Mouse (Mus musculus) thymus, postnatal 36 days (tissue): ENCODE results near the gene Nxpe4.
A peak's percentile ranks its signal among the peaks of the same experiment; 100 is the strongest.
"Not testable (repeated sequence)": the region's sequence is repeated elsewhere in the genome, so short reads cannot be mapped to it uniquely, and the experiment has no call there.

ENCODE experiments used
- DNase-seq, 2 experiments: peaks; one replicate each; pipeline ENCODE4 v3.0.0; 2022; ENCODE audit warnings: mixed read lengths in 2 of 2

The Nxpe4 gene

DNA sequence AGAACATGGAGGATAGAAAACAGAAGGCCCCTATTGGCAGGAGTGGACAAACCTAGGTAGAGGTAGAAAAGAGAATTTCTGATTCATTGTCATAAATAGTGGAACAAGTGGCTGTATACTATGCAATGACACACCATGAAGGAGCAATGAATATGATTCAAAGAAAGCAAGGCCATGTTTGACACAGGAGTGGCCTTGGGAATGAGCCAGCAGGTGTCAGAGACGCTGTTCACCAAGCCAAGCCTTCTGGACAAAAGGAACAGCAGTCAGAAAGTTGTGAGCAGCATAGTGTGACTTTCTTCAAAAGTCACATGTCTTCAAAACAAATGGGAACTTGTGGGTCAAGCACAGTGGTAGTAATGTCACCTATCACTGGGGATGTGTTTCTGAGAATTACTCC lies 80.0 kb downstream of the Nxpe4 start:
- DNase-seq = no peak

DNA sequence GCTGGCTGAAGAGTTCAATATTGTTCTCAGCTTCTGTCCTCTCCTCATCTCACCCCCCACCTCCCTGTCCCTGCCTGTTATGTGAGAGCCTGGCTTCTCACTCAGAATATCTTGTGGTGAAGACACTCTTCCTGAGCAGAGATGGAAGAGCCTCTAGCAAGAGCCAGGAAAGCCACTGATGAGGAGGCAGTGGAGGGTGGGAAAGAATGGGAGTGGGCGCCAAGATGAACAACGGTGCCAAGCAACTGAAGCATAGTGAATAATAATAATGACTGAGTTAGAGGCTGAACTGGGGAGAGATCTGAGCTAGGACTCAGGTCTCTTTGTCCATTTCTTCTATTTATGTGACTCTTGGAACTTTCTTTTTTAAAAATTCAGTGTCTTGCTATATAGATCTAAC lies 80.9 kb downstream of the Nxpe4 start:
- no peak for DNase-seq

DNA sequence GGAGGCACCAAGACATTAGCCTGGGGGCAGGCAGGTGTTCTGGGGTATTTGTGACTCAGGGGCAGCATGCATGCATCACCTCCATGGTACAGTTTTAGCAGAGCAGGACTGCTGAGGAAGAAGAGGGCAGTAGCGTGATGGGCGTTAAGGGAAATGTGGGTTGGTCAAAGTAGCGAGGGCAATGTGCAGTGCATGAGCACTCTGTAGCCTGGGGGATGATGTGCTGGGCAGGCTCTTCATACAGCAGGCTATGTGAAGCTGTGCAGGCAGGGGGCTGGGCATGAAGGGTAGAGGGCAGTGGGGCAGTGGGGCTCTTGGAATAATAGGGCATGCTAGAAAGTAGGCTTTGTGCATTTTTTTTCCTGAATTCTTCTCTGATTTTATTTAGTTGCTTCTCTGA lies 82.4 kb downstream of the Nxpe4 start:
- DNase-seq = no peak

DNA sequence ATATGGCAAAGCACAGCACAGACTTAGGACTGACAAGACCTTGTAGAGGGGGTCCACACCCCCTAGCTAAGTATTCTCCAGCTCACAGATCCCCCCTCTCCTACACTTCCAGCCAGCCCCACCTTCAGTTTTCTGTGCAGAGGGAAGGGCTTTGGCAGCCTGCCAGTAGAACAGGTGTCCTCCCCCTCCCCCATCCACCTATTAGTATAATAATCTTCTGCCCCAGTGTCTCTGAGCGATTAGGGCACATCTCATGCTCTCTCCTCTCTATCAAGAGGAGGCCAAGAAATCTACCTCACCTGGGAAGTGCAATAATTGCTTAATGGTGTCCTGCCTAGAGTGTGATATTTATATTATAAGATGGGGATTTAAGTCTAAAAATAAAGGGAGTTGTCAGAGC lies 83.7 kb downstream of the Nxpe4 start:
- no peak for DNase-seq

DNA sequence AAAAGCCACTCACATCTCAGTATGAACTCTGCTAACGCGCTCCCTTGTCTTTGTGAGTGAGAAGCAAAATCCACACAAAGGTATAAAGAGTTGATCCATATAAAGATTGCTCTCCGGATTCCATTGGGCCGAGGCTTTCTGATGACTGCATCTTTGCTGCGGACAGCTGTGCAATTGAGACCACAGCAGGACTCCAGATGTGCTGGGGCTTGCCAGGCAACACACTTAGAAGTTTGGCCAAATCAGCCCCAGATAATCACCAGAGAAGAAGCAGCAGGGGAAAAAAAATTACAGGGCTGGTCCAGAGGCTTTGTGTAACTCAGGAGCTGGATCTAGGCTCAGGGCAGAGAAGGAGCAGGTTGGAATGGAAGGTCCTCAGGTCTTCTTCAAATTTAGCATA lies 85.5 kb downstream of the Nxpe4 start:
- no peak for DNase-seq

DNA sequence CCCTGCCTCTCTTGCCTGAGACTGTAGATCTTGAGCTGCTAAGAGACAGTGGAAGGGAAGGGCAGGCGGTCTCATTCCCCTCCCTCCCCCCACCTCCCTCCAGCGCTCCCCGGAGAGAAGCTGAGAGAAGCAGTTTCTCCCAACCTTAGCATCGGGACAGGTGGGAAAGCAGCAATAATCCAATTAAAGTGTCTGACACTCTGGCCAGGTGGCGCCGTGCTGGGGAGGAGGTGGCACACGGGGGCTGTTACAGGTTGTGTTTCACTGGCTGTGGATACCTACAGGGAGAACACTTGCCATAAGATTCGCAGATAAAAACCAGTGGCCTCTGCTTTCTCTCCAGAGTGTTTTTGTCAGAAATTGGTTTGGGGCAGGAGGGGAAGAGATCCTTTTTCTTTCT lies 90.4 kb downstream of the Nxpe4 start:
- no peak for DNase-seq

DNA sequence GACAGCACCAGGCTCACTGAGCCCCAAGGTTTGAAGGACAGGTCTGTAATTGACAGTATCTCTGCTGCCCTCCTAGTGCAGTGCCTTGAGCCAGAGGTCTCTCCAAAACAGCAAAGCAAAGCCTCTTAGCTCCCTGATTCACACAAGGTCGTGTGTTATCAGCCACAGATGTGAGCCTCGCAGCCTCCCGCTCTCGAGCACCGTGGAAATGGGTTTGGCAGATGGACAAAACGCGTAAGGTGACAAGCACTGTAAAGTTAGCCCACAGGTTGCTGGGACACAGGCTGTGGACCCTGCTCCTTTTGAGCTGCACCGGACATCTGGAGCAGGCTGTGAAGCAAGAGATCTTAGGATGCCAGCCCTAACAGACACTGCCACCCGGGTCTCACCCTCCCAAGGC lies 95.2 kb downstream of the Nxpe4 start:
- no peak for DNase-seq

DNA sequence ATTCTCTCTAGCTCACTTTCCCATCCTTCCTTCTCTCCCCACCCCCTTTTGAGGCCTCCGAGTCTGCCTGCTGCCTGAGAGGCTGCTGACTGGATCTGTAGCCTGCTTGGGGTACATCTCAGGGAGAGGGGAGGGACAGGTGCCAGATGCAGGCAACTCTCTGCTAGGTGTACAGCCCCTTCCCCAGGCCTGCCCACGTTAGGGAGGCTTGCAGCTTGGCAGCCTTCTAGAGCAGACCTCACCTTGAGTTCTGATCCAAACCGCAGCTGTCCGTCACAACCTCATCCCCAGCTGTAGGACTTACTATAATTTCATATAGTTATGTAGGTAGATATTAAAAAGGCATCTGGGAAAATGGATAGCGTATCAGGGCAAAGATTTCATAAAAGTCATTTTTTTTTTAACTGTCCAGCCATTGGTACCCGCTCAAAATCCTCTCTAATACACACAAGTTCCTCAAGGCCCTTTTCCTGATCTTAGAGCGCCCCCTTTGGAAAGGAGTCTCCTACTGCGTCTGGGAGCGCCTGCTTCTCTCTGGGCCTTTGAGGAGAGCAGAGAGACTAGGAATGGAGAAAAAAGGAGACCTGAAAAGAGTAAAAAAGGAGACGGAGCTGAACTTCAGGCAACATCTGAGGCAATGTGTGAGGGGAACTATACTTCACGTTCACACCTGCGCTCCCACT lies 96.1 kb downstream of the Nxpe4 start:
- DNase-seq = no peak

DNA sequence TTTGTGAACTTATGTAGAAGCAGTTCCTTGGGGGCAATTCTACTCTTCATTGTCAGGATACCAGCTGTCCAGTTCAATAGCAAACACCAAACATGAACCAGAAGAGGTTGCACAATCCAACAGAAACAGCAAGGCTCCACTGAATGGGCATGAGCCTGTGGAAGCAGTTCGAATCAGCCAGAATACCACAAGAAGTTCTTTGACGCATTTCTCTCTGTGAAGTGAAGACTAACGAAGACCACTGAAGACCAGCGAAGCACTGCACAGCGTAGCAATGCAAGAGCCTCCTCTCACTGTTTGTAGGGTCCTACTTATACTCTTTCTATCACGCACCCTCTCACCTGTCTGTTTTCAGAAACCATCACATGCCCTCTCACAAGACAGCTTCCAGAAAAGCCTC lies 102.8 kb downstream of the Nxpe4 start:
- DNase-seq = no peak

DNA sequence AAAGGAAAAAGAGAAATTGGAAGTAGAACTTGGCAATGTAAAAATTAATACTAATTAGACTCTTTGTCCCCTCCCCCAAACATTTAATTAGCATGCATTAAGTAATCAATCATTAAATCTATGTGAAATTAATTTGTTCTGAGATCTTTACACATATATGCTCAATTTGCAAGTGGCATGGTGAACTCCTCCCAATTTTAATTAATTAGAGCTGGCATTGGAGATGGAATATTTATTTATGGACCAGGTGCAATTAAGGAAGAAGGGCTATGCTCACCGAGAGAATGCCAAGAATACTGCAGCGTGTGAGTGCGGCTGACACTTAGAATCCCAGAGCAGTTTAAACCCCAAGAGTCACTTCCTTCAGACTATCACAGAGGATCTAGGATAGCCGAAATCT lies 103.7 kb downstream of the Nxpe4 start:
- DNase-seq = no peak

DNA sequence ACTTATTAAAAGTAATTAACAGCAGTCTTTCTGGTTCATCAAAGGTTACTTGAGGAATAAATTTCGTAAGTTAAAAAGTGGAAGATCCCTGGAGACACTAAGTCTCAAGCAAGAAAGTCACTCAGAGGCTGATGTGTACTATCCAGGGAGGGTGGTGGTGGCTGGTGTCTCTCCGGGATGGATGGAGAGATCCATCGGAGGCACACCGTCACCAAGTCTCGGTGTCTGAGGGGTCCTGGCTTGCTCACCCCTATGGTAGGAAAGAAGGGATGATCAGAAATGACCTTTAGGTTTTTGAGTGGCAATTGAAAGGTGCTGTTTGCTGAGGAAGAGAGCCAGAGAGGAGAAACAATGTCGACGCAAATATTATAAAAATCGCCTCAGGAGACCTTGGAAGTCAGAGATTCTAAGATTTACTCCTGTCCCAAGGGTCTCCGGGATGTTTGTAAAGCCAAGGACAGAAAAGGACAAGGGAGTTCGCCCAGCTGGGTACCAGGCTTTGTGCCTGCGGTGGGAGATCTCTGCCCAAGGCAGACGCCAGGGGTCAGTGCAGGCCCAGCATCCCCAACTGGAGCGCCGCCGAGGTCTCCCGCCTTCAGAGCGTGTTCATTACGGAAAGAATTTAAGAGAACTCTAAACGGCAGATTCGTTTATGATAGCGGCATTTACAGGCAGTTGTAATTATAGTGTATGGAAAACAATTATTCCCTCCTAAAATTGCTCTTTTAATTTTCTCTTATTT lies 104.6 kb downstream of the Nxpe4 start:
- peak; percentile 68 to 72 for DNase-seq

DNA sequence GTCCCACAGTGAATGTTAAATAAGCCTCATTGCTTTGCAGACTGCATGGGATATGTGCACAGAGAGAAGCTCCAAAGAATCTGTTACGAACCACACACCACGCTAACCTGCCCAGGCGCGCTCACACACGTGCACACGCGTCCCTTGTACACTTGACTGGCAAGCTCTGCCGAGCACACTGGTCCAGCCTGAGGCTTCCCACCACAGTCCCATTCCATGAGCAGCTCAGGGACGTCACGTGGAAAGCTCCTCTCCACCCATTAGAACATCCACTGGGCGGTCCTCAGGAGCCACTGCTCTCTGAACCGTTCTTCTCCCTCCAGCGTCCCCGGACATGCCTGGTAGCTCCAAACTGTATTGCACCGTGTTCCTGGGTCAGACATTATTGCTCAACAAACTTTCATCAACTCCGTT lies 105.2 kb downstream of the Nxpe4 start:
- DNase-seq = peak; percentile 8 to 21

DNA sequence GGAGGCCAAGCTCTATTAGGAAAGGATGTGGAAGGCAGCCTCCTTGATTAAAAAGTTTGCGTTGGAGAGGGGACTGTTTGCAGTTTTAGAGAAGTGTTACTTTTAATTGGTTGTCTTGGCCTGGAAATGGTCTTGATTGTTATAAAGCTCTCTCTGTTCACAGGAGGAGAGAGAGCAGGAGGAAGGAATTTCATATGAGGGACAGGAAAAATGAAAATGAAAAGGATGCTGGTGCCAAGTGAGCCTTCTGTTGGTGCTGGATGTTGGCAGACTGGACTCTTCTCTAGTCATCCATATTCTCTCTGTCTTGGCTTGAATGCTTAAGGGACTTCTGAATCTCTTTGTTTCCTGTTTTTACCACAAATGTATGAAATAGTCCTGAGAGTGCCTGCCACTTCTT lies 106.1 kb downstream of the Nxpe4 start:
- no peak for DNase-seq

DNA sequence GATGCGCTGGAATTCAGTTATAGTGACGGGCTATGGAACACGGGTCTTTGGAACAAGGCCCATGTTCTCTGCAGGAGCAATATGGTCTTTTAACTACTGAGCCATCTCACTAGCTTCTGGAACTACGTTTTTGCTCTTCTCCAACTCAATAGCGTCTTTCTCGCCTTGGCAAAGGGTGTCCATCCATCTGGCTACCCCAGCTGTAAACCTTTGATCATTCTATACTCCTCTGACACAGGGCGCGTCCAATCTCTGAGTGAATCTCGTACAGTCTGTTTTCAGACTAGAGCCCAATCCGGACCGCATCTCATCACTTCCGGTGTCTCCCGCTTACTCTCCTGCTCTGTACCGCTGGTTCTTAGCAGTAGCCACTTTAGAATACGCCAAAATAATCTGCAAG lies 115.0 kb downstream of the Nxpe4 start:
- no peak for DNase-seq

DNA sequence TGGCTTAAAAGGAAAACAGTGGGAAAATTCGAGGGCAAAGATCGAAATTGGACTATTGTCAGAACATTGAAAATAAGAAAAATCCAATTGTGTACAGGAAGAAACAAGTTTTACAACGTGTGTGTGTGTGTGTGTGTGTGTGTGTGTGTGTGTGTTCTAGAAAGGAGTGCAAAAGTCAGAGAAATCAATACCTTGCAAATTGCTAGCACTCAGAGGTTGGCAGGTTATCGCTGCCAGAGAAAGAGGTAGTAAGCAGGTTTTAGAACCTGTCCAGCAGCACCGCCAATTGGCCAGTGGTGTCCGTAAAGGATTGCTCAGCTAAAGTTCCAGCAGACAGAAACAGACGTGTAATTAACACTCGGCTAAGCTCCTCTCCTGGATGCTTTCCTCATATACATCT lies 122.4 kb downstream of the Nxpe4 start:
- DNase-seq = no peak

DNA sequence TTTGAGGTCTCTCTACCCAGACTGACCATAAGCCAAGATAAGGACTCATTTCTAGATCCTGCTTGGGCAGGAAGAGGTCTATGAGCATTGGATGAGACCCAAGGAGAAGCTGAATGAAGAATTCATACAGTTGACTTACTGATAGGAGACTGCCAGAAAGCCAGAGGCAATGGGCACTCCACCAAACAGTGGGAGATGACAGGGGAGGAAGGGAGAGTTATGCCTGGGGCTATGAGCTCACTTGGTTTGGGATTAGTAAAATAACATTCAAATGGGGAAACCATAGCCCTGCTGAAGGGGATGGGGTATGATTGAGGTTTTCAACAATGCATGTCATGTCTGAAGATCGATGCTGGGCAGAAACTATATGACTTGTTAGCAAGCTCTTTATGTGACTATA lies 128.5 kb downstream of the Nxpe4 start:
- no peak for DNase-seq

DNA sequence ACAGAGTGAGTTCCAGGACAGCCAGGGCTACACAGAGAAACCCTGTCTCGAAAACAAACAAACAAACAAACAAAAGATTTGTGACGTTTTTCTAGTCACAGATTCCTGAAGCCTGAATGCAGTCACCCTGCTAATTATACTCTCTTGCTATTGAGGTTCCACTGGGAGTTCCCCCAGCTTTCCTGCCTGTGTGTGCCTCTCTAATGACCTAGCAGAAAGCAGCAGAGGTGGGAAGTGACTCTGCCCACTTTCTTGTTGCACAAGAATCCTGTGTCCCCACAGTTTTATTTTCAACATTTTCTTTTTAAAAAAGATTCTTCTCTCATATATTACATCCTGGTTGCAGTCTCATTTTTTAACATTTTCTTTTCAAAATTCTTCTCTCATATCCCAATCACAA lies 132.9 kb downstream of the Nxpe4 start:
- no peak for DNase-seq

DNA sequence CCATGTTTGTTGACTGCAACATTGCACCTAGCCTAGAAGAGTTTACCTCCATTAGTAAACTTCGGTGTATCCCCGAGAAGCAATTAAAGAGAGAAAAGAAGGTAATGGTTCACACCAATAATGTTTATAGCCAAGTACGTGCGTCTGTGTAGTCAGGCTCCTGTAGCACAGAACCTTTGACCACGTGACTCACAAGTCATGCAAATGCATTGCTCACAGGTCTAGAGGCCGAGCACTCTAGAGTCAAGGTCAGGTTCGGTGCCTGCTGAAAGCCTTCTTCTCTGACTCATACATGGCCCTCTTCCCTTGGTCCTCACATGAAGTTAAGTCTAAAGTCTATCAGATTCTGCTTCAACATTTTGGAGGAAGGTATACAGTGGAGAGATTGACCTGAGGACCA lies 137.2 kb downstream of the Nxpe4 start:
- no peak for DNase-seq

DNA sequence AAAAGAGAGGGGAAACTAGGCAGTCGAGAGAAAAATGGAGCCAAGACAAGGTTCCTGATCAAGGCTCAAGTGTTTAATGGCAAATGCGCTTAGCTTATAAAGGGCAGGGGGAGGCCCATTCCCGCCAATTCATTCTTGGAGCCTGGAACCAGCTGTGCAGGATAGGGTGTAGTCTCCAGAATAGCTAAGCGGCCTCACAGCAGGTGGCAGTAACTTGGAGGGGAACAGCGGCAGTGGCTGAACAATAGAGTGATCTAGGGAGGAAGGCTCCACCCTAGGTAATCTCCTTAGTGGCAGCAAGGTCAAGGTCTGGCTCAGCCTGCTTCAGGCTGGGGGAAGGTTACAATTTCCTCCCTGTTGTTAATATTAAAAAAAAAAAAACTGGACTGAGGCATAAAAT lies 141.7 kb downstream of the Nxpe4 start:
- DNase-seq = not testable (repeated sequence)

DNA sequence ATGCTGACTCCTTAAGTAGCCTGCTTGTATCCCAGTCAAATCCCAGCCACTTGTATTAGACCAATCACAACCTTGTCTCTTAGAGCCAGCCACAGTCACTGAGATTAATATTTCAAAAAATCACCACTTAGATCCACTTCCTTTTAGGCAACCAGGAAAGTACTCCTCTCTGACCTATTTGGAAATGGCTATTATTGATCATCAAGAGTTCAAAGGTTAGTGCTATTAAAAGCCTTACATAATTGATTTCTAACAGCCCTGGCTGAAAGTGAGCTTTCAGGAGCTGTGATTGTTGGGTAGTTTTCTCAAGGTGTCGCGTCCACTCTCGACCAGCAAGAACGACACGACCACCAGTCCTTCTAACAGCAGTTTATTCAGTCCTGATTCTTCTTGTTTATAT lies 149.4 kb downstream of the Nxpe4 start:
- DNase-seq = no peak

DNA sequence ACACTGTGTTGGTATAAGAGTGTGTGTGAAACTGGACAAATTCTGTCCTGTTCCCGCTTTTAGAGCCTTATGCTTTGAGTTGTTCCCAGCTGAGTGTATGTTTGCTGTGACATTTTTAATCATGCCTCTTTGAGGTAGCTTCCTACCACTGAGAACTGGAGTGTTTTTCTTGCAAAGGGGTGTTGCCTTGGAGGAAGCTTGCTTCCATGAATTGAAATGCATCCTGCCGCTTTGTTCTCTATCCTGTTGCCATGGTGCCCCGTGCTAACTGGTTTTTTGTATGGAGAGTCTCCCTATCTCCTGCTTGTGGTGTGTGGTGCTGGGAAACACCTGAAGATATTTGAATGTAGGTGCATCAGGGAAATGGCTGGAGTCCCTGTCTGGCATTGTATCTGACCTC lies 152.4 kb downstream of the Nxpe4 start:
- no peak for DNase-seq

DNA sequence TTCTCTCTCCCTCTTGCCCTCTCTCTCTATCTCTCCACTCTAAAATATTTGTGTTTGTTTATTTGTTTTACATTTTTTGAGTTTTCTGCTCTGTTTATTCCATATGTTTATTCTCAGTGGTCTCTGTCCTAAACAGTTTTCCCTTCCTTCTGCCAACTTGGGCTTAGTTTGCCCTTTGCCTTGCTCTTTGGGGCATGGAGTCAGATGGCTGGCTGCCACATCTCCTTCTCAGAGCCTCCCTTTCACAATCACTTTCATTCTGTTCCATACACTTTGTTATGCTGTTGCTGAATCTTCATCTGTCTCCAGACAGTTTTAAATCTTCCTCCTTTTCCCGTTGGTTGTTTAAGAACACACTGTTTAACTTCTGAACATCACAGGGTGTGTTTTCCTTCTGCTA lies 154.0 kb downstream of the Nxpe4 start:
- DNase-seq = no peak

DNA sequence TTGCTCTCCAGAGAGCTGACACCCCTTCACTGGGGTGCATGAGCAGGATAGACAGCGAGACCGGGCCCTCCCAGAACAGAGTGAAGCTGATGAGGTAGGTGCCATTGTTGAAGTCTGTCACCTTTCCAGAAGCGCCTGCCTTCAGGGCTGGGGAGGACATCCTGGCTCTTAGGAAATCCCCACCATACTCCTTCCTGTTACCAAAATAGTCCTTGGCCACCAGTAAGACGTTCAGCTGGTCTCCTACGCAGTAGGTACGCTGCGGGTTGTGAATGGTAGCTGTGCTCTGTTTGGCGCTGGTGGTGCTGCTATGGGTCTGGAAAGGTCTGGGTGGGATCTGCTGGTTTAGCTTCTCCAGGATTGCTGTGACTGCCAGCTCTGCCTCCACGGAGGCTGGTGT lies 164.5 kb downstream of the Nxpe4 start:
- no peak for DNase-seq

DNA sequence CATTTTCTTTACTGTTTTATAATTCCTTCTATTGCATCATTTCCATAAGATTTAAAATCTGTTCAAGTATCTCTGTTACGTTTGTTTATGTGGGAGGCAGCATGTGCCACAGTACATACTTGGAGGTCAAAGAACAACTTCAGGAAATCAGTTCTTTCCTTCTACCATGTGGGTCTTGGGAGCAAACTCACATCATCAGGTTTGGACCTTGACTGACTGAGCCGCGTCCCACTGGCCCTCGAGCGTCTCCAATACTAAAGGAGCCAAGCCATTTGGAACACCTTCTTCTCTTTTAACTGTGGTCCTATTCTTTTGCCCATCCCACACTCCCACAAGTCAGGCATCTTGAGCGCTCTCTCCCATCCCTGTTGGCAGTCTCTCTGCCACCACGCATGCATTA lies 167.8 kb downstream of the Nxpe4 start:
- no peak for DNase-seq
